Mouse (Mus musculus): ENCODE data around the gene Ccnjl.

- TF ChIP-seq CTCF (conservative IDR thresholded peaks at IDR 0.05; ENCODE audit: low read length) (no peak), NANOG (IDR thresholded peaks at IDR 0.05; ENCODE audit: borderline replicate concordance, low read length) (no peak)
Observed at GRCm38 (mm10) chr11:43507976-43508375, 20.6 kb upstream of the Ccnjl start.
